25 mouse cellular contexts compared by ENCODE assay signal in the genomic region with DNA sequence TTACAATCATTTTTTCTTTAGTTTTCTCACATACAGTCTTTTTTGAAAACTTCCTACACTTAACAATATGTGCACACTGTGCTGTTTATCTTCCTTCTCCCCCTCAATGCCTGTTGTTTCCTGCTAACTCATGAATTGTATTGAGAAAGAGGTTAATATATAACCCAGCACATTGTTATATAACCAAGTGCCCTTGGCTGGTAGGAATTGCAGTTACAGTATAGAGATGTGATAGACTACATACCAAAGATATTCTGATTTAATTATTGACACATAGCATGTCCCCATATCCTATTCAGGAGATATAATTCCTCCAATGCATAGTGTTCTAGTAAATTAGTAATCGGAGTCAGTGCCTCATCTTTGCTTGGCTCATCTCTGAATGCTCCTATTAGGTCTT.
DNase-seq lines count a peak whose midpoint lies in the region; ATAC-seq and TF ChIP-seq lines count a peak whose summit lies in the region.
"Had no signal": no experiment of that assay in that cellular context is flagged by ENCODE, and none has a peak within 500 bp of the region (broad histone marks: within the 10 kb centered on the region; RNA-seq: fewer than 3 reads in every experiment).

No protein-coding gene starts in this region.

- H3K9me3 ChIP-seq in intestine, embryonic 15.5 days: no peaks in the 10 kb centered on the region
- H3K9me3 ChIP-seq in intestine, postnatal 0 days (ENCODE audit: control insufficient read depth): no peaks in the 10 kb centered on the region
- no peaks in the 10 kb centered on the region for H3K9me3 ChIP-seq in kidney, embryonic 16.5 days (ENCODE audit: low read length)
- no peaks in the 10 kb centered on the region for H3K9me3 ChIP-seq in stomach, embryonic 15.5 days
- H3K9me3 ChIP-seq in stomach, postnatal 0 days (ENCODE audit: control insufficient read depth, low read length): no peaks in the 10 kb centered on the region
- H3K9me3 ChIP-seq: embryonic facial prominence, embryonic 10.5 days; embryonic facial prominence, embryonic 12.5 days; forebrain, embryonic 13.5 days; G1E had no signal

- DNase-seq in kidney, adult 9 months: peak; percentile 27
- no peak for DNase-seq in kidney, adult 11 months
- no peak for DNase-seq in kidney, postnatal 4 days
- no peak for DNase-seq in stomach, postnatal 0 days (ENCODE audit: low spot score)
- DNase-seq: adrenal gland, adult 8-10 months; adrenal gland, postnatal 14 days; adrenal gland, postnatal 36 days; B cell, adult 2 months; cerebellum, adult 11-12 months; cerebellum, adult 2 months; cerebellum, adult 9-10 months; cerebellum, postnatal 10 days; cerebellum, postnatal 25 days had no signal

- H3K4me3 ChIP-seq in intestine, embryonic 15.5 days (replicated peaks): no peak overlapping the region
- H3K4me3 ChIP-seq in intestine, postnatal 0 days (ENCODE audit: low read depth, low read length): no peak overlapping the region
- no peak overlapping the region for H3K4me3 ChIP-seq in kidney, embryonic 16.5 days (ENCODE audit: low read length)
- H3K4me3 ChIP-seq in stomach, embryonic 15.5 days (replicated peaks): no peak overlapping the region
- no peak overlapping the region for H3K4me3 ChIP-seq in stomach, postnatal 0 days (ENCODE audit: low read depth, low read length)
- H3K4me3 ChIP-seq: embryonic facial prominence, embryonic 10.5 days; embryonic facial prominence, embryonic 12.5 days; forebrain, embryonic 13.5 days had no signal

- H3K9ac ChIP-seq in intestine, embryonic 15.5 days: no peak overlapping the region
- no peak overlapping the region for H3K9ac ChIP-seq in intestine, postnatal 0 days (ENCODE audit: low read depth, low read length)
- no peak overlapping the region for H3K9ac ChIP-seq in kidney, embryonic 16.5 days (replicated peaks; ENCODE audit: low read length)
- no peak overlapping the region for H3K9ac ChIP-seq in stomach, embryonic 15.5 days
- H3K9ac ChIP-seq in stomach, postnatal 0 days (ENCODE audit: low read length): no peak overlapping the region
- H3K9ac ChIP-seq: embryonic facial prominence, embryonic 12.5 days; forebrain, embryonic 13.5 days had no signal

- TF ChIP-seq EP300 in stomach, postnatal 0 days (optimal IDR thresholded peaks at IDR 0.05): no peak

- no peak for TF ChIP-seq CTCF in intestine, postnatal 0 days (IDR thresholded peaks at IDR 0.05; ENCODE audit: low read depth)
- no peak for TF ChIP-seq CTCF in stomach, postnatal 0 days (IDR thresholded peaks at IDR 0.05; ENCODE audit: low read depth)

- H3K27me3 ChIP-seq in intestine, embryonic 15.5 days (replicated peaks): no peaks in the 10 kb centered on the region
- H3K27me3 ChIP-seq in intestine, postnatal 0 days (replicated peaks; ENCODE audit: control insufficient read depth, insufficient read depth, low read length): no peaks in the 10 kb centered on the region
- no peaks in the 10 kb centered on the region for H3K27me3 ChIP-seq in kidney, embryonic 16.5 days (ENCODE audit: insufficient read depth, low read length)
- no peaks in the 10 kb centered on the region for H3K27me3 ChIP-seq in stomach, embryonic 15.5 days (replicated peaks)
- H3K27me3 ChIP-seq in stomach, postnatal 0 days (ENCODE audit: control insufficient read depth, insufficient read depth, low read length): no peaks in the 10 kb centered on the region
- H3K27me3 ChIP-seq: CH12.LX; embryonic facial prominence, embryonic 12.5 days; forebrain, embryonic 13.5 days; Patski had no signal

- H3K36me3 ChIP-seq in intestine, embryonic 15.5 days: no peaks in the 10 kb centered on the region
- no peaks in the 10 kb centered on the region for H3K36me3 ChIP-seq in intestine, postnatal 0 days (ENCODE audit: control insufficient read depth, insufficient read depth)
- H3K36me3 ChIP-seq in kidney, embryonic 16.5 days (ENCODE audit: insufficient read depth, low read length): no peaks in the 10 kb centered on the region
- no peaks in the 10 kb centered on the region for H3K36me3 ChIP-seq in stomach, embryonic 15.5 days
- H3K36me3 ChIP-seq in stomach, postnatal 0 days (ENCODE audit: control insufficient read depth, insufficient read depth, low read length): no peaks in the 10 kb centered on the region
- H3K36me3 ChIP-seq: embryonic facial prominence, embryonic 10.5 days; embryonic facial prominence, embryonic 12.5 days; G1E had no signal

- no peak overlapping the region for H3K4me2 ChIP-seq in intestine, embryonic 15.5 days (replicated peaks)
- H3K4me2 ChIP-seq in intestine, postnatal 0 days (replicated peaks; ENCODE audit: low read depth): no peak overlapping the region
- H3K4me2 ChIP-seq in kidney, embryonic 16.5 days (replicated peaks; ENCODE audit: low read depth, low read length): no peak overlapping the region
- no peak overlapping the region for H3K4me2 ChIP-seq in stomach, embryonic 15.5 days
- H3K4me2 ChIP-seq in stomach, postnatal 0 days (replicated peaks; ENCODE audit: low read depth): no peak overlapping the region
- H3K4me2 ChIP-seq: embryonic facial prominence, embryonic 12.5 days; forebrain, embryonic 13.5 days had no signal

- ATAC-seq in intestine, embryonic 15.5 days: peak; percentile 73
- ATAC-seq in intestine, postnatal 0 days: no peak
- ATAC-seq in kidney, embryonic 16.5 days (ENCODE audit: low FRiP score, low TSS enrichment): peak; percentile 73; the same call in 1 of the 2 replicates
- ATAC-seq in stomach, embryonic 15.5 days (ENCODE audit: insufficient read depth, low FRiP score, low read depth): peak; percentile 53; the same call in 1 of the 2 replicates
- ATAC-seq in stomach, postnatal 0 days (ENCODE audit: low FRiP score, low TSS enrichment): no peak
- ATAC-seq: activated CD4-positive, CD25-positive, alpha-beta regulatory T cell, adult 4 months; CD4-positive, CD25-positive, alpha-beta regulatory T cell, adult 4 months; forebrain, embryonic 13.5 days; Patski had no signal

- no peak overlapping the region for H3K27ac ChIP-seq in intestine, embryonic 15.5 days
- H3K27ac ChIP-seq in intestine, postnatal 0 days (ENCODE audit: low read depth, low read length): no peak overlapping the region
- no peak overlapping the region for H3K27ac ChIP-seq in kidney, embryonic 16.5 days (ENCODE audit: low read length)
- H3K27ac ChIP-seq in stomach, embryonic 15.5 days: no peak overlapping the region
- H3K27ac ChIP-seq in stomach, postnatal 0 days (replicated peaks): no peak overlapping the region
- H3K27ac ChIP-seq: embryonic facial prominence, embryonic 10.5 days; embryonic facial prominence, embryonic 12.5 days; forebrain, embryonic 13.5 days had no signal

- 88% methylated on average over 1 of the region's 1 CpGs for WGBS in intestine, embryonic 15.5 days
- 73% methylated on average over 1 of the region's 1 CpGs for WGBS in intestine, postnatal 0 days
- 94% methylated on average over 1 of the region's 1 CpGs for WGBS in kidney, embryonic 16.5 days
- 85% methylated on average over 1 of the region's 1 CpGs for WGBS in stomach, embryonic 15.5 days
- 91% methylated on average over 1 of the region's 1 CpGs for WGBS in stomach, postnatal 0 days

- H3K4me1 ChIP-seq in intestine, embryonic 15.5 days (replicated peaks): no peaks in the 10 kb centered on the region
- no peaks in the 10 kb centered on the region for H3K4me1 ChIP-seq in intestine, postnatal 0 days (replicated peaks; ENCODE audit: control insufficient read depth, insufficient read depth, low read length)
- no peaks in the 10 kb centered on the region for H3K4me1 ChIP-seq in kidney, embryonic 16.5 days (ENCODE audit: insufficient read depth, low read length)
- no peaks in the 10 kb centered on the region for H3K4me1 ChIP-seq in stomach, embryonic 15.5 days
- no peaks in the 10 kb centered on the region for H3K4me1 ChIP-seq in stomach, postnatal 0 days (replicated peaks; ENCODE audit: control insufficient read depth, insufficient read depth)
- H3K4me1 ChIP-seq: embryonic facial prominence, embryonic 10.5 days; embryonic facial prominence, embryonic 12.5 days; forebrain, embryonic 13.5 days had no signal

Comparison
In these comparisons a context has a peak if more than half of its experiments do, and no peak if none do; other contexts are left out.
1. ATAC-seq: peak in intestine, embryonic 15.5 days (single experiment), kidney, embryonic 16.5 days (single experiment) and stomach, embryonic 15.5 days (single experiment); none in intestine, postnatal 0 days (single experiment) and stomach, postnatal 0 days (single experiment).